Mouse (Mus musculus) CH12.LX (cell line): ENCODE measurements around the gene Prkag2.

Experiments used
- EP300 ChIP-seq: IDR thresholded peaks from 2 replicates; pipeline ENCODE4 v1.6.1; 2011; ENCODE audit warnings: low read length, improper control_type of control experiment
- POLR2A ChIP-seq: IDR thresholded peaks from 2 replicates; pipeline ENCODE4 v1.6.1; 2011; ENCODE audit warnings: low read depth, mild to moderate bottlenecking, improper control_type of control experiment, low read length
- ZKSCAN1 ChIP-seq: IDR thresholded peaks from 2 replicates; pipeline ENCODE4 v1.6.1; 2012; ENCODE audit warnings: low read depth, inconsistent platforms, low read length, improper control_type of control experiment, borderline replicate concordance

DNA sequence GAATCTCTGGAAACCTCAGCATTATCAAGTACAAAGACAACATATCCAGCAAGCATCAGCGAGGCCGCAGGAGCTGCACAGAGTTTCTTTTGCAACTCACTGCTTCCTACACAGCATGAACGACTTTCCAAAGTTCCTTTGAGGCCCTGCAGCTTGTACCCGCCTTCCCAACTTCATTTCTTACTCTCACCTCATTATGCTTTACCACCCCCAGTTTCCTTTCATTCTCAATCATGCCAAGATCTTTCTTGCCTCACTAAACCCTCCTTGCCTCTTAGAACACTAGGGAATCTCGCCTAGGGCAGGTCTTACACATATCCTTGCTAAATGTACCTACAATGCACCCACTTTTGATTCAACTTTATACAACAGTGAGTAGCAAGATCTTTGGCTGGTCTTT, 266.0 kb downstream of the Prkag2 start:
- TF ChIP-seq EP300 (no peak), ZKSCAN1 (no peak), POLR2A (no peak)
